Mouse (Mus musculus): ENCODE results near the gene Gpx3.
"Not testable (repeated sequence)": the region's sequence is repeated elsewhere in the genome, so short reads cannot be mapped to it uniquely, and the experiment has no call there.

The Gpx3 gene

DNA sequence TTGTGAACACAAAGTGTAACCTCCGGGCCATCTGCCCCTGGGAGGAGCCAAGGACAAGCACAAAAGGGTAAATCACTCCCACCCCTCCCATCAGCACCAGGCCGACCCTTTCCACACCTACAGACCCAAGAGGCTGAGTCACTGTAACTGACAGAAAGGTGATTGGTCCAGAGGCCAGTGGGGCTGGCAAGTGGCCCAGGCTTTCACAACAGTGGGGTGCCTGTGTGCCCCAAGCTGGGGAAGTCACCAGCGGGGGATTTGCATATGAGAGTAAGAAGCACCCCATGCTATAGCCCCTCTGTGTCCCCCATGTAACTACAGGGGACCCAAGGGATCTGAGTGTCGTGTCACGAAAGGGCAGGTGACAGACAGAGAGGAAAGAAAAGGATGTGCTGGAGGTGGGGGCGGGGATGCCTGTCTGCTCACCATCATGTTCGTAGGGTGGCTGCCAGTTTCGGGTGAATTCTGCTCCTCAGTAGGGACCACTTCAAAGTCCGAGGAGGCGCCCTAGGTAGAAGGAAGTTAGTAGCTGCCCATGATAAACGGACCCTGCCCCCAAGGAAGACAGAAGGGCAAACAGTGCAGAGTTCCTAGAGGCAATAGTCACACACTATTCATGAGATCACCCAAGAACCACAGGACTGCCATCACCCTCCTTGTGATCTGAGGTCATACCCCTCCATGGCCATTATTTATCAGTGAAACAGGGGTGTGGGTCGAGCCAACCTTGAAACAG, 34.0 kb downstream of the Gpx3 start:
- DNase-seq (ENCODE audit: low spot score in 2 of 2), result no peak

DNA sequence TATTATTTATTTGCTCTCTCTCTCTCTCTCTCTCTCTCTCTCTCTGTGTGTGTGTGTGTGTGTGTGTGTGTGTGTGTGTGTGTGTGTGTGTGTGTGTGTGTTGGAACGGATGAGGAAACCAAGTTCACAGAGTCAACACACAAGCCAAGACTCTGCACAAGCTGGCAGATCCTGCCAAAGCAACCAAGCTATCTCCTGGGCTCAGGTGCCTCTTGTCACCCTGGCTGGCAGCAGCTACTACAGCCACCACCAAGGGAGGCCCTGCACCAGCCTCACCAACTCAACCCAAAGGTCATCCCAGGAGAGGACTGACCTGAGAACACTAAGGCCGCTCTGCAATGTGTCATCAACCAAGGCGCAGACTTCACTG, 34.5 kb downstream of the Gpx3 start:
- DNase-seq (ENCODE audit: low spot score in 2 of 2), result no peak

DNA sequence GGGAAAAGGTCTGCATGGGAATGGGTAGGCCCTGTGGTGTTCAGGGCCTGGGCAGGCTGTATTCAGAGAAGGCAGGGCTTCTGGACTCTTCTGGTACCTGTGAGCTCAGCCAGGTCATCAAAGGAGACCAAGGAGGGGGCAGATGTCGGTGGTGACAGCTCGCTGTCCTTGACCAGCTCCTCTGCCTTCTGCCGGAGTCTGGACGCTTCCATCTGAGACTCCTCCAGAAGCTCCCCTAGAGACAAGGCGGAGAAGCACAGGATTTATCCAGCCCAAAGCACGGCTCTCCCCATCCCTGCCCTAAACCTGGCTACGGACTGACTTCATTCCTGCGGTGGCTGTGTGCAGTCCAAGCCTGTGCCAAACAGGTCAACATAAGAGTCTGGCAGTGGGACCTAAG, 37.2 kb downstream of the Gpx3 start:
- DNase-seq (ENCODE audit: low spot score in 2 of 2), result no peak

DNA sequence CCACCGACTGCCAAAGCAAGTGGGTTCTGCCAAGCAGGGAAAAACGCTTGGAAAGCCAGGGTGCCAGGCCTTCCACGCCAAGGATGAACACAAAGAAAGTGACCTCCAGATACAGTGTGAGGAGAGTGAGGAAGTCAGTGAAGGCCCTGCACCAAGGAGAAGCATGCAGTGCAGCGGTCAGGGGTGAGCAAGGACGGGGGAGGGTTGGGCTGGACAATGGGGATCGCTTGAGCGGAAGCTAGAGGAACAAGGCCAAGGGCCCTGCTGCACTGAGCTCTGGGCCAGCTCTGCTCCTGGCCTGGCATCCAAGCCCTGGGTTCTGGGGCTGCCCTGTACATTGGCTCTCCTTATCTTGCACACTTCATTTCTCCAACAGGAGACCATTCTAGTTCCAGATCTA, 37.8 kb downstream of the Gpx3 start:
- no peak for DNase-seq (ENCODE audit: low spot score in 2 of 2)

DNA sequence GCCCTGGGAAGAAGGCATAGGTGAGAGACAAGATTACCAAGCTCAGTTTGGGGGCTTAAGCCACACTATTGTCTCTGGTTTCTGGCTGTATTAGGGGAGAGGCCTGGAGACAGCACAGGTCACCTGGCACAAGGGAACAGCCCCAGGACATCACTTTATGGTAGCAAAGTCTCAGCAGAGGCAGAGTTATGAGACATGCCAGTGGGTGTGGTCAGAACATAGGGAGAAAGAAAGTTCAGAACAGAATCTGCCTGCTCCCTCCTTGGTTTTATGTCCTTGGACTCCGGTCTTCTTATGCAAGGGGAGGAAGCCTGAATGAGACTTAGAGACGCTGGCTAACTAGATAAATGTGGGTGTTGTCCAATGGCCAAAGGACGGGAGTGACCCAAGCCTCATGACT, 42.4 kb downstream of the Gpx3 start:
- no peak for DNase-seq (ENCODE audit: low spot score in 2 of 2)

DNA sequence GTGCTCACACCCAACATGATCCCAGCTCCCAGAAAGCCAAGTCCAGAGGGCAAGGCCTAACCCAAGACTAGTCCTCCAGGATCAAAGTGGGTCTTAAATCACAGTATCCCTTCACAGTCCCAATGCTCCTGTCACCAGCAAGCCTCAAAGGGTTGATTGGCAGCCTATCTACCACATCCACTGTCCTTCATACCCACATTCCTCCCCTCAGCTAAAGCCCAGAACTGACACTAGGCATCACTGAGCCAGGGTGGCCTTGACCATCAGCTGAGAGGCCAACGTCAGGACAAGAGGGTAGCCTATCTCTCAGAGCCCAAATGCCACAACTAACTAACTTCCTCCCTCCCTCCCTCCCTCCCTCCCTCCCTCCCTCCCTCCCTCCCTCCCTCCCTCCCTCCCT, 47.5 kb downstream of the Gpx3 start:
- no peak for DNase-seq (ENCODE audit: low spot score in 2 of 2)

DNA sequence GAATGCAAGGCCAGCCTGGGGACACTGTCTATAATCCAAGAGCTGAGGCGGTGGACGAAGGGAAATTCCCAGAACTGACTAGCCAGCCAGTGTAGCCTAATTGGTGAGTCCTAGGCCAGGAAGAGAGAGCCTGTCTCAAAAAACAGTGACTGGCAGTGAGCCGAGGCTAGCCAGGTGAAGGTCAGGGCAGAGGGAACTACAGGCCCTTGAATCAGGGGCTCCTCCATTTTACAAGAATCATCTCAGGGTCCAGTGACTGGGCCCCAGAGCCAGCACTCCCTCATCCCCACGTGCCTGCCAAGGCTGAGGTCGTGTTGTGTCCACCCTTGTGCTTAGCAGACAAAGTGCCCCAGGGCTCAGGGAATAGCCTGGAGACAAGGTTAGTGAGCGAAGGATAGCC, 48.4 kb downstream of the Gpx3 start:
- DNase-seq (ENCODE audit: low spot score in 2 of 2), result no peak

DNA sequence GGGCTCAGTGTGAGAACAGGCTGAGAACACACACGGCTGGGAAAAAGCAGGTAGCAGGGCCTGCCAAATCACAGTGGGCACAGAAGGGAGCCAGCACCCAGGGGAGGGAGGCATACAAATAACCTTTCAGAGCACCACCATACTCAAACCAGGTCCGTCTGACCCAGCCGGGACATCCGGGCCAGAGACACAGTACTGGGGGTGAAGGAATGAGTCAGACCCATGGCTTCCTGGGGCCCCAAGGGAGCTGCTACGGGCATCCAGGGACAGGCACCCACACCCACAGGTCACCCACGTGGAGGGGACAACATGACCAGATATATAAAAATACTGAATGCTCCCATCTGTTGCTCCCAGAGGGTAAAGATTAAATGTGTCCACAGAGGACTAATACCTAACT, 50.4 kb downstream of the Gpx3 start:
- no peak for DNase-seq (ENCODE audit: low spot score in 2 of 2)

DNA sequence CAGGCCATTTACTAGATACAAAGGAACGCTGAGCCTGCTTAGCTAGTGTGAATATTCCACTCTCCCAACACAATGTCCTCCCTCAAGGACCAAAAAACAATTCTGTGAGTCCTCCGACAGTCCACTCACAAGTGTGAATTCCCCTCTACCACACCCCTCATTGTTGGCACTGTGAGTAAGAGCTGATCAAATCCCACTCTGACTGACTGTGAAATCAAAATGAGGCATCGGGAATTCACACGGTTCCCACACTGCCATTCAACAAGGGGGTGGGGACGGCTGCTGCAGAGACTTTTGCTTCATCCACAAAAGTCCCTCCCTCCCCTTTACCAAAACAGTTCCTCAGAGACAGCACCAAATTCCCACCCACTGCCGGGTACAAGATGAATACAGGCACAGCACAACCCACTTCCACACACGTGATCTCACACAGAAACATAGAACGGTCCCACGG, 51.8 kb downstream of the Gpx3 start:
- no peak for DNase-seq (ENCODE audit: low spot score in 2 of 2)

DNA sequence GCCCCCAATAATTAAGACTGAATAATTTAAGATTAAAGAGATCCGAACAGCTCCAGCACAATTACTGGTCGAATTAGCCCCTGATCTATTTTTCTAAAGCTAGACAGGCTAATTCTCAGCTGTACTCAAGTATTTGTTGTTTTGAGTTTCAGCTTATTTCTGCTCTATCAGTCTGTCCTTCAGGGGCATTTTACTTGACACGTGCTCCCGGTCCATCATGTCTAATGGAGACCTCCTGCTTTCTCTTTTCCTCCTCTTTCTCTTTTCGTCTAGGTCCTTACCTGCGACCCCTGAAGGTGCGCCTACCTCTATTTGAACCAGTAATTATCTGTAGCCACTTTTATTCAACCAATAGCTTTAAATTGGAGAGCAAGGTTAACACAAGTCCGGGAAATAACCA, 52.5 kb downstream of the Gpx3 start:
- DNase-seq (ENCODE audit: low spot score in 2 of 2), result no peak

DNA sequence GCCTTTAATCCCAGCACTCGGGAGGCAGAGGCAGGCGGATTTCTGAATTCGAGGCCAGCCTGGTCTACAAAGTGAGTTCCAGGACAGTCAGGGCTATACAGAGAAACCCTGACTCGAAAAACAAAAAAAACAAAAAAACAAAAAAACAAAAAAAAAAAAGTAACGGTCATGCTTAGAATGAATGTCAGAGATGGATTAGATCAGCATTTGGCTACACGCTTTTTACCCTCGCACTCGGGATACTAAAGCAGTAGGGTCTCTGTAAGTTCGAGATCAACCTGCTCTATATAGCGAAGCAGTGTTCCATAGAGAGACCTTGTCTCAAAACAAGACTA, 53.1 kb downstream of the Gpx3 start:
- DNase-seq (ENCODE audit: low spot score in 2 of 2), result not testable (repeated sequence)

DNA sequence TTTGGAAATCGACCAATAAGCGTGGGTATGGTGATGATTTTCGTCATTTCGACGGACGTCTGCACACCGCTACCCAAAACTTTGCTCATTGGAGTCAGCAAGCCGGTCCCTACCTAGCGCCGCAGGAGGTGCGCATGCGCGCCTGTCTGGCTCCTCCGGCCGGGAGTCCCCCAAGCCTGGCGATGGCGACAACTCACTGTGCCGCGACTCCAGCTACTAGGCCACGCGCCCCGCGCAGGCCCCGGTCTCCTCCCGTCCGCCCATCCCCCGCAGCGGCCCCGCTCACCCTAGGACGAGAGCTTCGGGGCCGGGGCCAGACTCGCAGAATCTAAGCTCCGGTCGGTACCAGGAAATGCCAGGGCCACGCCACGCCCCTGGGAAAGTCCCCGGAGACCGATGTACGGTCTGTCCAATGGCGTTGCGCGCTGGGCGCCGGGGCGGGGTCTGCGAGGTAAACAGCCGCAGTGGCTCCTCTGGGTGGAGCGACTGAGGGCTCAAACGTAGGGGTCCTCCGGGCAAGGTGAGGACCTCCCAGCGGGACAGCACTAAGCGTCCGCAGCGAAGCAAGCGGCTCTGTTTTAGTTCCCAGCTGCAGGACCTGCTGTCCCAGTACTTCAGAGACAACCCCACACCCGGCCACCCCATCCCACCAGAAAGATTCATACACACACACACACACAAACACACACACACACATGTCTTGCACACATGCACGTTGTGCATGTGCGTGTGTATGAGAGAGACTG, 53.7 kb downstream of the Gpx3 start:
- DNase-seq (ENCODE audit: low spot score in 2 of 2), result peak; percentile 96 to 97

DNA sequence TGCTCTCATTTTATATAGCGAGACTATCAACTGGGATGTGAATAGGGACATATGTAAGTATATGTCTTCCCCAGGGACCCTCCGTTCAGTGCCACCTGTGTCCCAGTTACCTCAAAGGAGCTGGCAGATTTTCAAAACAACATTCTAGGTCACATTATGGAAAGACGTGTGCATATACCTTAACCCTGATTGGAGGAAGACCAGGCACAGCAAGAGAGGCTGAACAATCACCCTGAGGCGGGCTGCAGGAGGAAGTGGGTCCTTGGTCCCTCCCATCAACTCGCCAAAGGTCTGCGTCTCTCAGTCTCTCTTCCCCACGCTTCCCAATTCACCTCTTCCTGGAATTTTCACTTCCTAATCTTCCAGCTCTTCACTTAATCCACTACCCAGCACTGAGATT, 54.7 kb downstream of the Gpx3 start:
- no peak for DNase-seq (ENCODE audit: low spot score in 2 of 2)

DNA sequence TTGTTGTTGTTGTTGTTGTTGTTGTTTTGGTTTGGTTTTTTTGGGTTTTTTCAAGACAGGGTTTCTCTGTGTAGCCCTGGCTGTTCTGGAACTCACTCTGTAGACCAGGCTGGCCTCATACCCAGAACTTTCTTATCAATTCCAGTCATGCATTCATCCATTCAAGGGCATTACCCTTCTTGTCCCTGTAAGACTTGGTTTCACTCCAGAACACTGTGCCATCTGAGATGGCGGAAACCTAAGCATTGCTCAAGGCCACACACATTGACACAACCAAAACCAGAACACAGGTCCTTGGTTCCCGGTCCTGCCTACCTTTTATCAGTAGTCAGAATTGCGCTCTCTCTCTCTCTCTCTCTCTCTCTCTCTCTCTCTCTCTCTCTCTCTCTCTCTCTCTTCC, 55.5 kb downstream of the Gpx3 start:
- not testable (repeated sequence) for DNase-seq (ENCODE audit: low spot score in 2 of 2)

DNA sequence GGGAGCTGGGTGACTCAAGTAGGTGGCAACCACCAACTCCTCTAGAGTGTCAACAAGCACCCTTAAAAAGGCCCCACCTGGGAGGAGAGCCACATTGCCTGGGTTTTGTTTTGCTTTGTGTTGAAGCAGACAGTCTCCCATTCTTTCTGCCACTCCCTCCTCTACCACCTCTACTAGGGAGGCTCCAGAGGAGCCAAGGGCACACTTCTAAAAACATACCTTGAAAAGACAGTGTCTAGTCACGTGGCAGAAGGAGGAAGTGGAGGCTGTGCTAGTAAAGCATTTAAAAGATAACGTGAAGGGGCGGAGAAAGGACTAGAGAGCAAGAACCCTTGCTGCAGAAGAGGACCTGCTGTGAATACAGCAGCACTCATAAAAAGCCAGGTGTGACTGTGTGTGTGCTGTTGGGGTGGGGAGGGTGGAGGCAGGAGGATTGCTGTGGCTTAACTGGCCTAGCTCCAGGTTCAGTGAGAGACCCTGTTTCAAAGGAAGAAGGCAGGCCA, 56.4 kb downstream of the Gpx3 start:
- no peak for DNase-seq (ENCODE audit: low spot score in 2 of 2)
